Mouse (Mus musculus) liver, embryonic 11.5 days (tissue): ENCODE data around the gene Gng5. TPM values are rescaled to one million over a fixed set of nuclear protein-coding genes. Genes with fewer than 3 reads are reported as not detected.

Source experiments
- ATAC-seq: fragments of 200-750 bp; cut with Nextera tagmentation; replicated peaks from 2 replicates; pipeline ENCODE4 v1.8.0; 2017; ENCODE audit warnings: moderate number of reproducible peaks, mild to moderate bottlenecking, moderate TSS enrichment, moderate library complexity; ENCODE audit not compliant: low FRiP score
- DNase-seq: peaks from one replicate; pipeline ENCODE4 v3.0.0-alpha.2; 2017; ENCODE audit warnings: low spot score
- H3K27ac ChIP-seq: fragments of 300-500 bp; sonication (generic); 2 replicates; pipeline ENCODE4 v1.5.1; 2014; ENCODE audit warnings: mild to moderate bottlenecking, low read depth, low read length, control low read depth
- H3K27me3 ChIP-seq: fragments of 300-500 bp; sonication (generic); replicated peaks from 2 replicates; pipeline ENCODE4 v1.6.1; 2014; ENCODE audit warnings: low read length, mixed read lengths; ENCODE audit not compliant: control insufficient read depth, insufficient read depth
- H3K36me3 ChIP-seq: fragments of 300-500 bp; sonication (generic); 2 replicates; pipeline ENCODE4 v1.6.1; 2014; ENCODE audit warnings: mild to moderate bottlenecking, low read length, moderate library complexity, mixed read lengths; ENCODE audit not compliant: control insufficient read depth, insufficient read depth
- H3K4me1 ChIP-seq: fragments of 300-500 bp; sonication (generic); replicated peaks from 2 replicates; pipeline ENCODE4 v1.6.1; 2014; ENCODE audit warnings: low read length, mixed read lengths; ENCODE audit not compliant: control insufficient read depth, insufficient read depth
- H3K4me2 ChIP-seq: fragments of 300-500 bp; sonication (generic); 2 replicates; pipeline ENCODE4 v1.6.1; 2014; ENCODE audit warnings: mild to moderate bottlenecking, control low read depth, moderate library complexity
- H3K4me3 ChIP-seq: fragments of 300-500 bp; sonication (generic); 2 replicates; pipeline ENCODE4 v1.5.1; 2014; ENCODE audit warnings: low read depth, low read length, control low read depth
- H3K9ac ChIP-seq: fragments of 300-500 bp; sonication (generic); 2 replicates; pipeline ENCODE4 v1.6.1; 2014; ENCODE audit warnings: low read depth, low read length, control low read depth
- H3K9me3 ChIP-seq: fragments of 300-500 bp; sonication (generic); 2 replicates; pipeline ENCODE4 v1.6.1; 2016; ENCODE audit warnings: low read length, inconsistent platforms, mixed read lengths; ENCODE audit not compliant: control insufficient read depth
- WGBS: fragments of 180-500 bp; shearing (Covaris S2); extraction: QIAGEN DNeasy Blood & Tissue Kit; methylation state at CpG from one replicate; pipeline ENCODE4 v1.1.7; 2014; 5-methylcytosine and 5-hydroxymethylcytosine counted together
- polyA plus RNA-seq: library from polyadenylated mRNA; unstranded; fragments of >200 nt; fragmentation: Nextera tagmentation; extraction: Ambion mirVana; gene quantifications from 2 replicates; pipeline ENCODE4 v1.2.1, GENCODE M21; 2014

Gene Gng5
- polyA plus RNA-seq, 1 experiment from 2014 or later = 987 TPM

DNA sequence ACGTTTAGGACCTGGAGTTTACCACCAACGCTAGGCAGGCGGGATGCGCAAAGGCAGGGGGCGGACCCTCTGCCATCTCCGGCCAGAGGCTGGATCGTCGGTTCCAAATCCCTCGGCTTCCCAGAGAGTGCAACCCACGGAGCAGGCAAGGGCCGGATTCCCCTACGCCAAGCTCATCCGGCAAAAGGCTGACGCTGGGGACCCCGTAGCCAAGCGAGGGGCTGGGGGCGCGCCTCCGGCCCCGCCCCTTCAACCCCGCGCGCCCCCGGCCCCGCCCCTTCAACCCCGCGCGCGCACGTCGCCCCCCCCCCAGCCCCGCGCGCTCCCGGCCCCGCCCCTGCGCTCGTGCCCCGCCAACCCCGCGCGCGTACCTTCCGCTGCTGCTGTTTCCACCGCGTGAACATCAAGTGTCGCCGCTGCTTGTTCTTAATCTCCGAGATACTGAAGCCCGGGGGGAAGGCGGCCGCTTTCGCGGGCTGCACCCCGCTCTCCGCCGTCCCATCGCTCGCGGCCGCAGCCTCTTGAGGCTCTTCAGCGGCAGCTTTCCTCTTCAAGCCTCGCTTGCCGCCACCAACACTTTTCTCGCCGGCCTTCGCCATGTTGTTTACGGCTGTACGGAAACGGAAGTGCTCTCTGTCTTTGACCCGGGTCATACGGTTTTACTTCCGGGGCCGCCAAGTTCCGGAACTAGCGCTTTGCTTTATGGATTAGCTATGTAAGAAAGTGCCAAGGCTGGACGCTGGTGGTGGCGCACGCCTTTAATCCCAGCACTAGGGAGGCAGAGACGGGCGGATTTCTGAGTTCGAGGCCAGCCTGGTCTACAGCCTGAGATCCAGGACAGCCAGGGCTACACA lies 21.4 kb downstream of the Gng5 start, which contains the start of gene Rpf1:
Gene Rpf1 (minus strand): TSS at position 632 of the 854 bp plus-strand sequence.
- H3K9ac ChIP-seq = peak within 1 kb of the TSS; percentile 97
- peaks cover 7% of the 10 kb centered on the region for H3K36me3 ChIP-seq
- no peaks in the 10 kb centered on the region for H3K4me1 ChIP-seq
- WGBS = under 1% methylated on average over 66 of the region's 82 CpGs
- ATAC-seq = peak; percentile 94
- no peaks in the 10 kb centered on the region for H3K27me3 ChIP-seq
- H3K27ac ChIP-seq = peak within 1 kb of the TSS; percentile 98
- peak; percentile 88 for DNase-seq
- peak within 1 kb of the TSS; percentile 81 for H3K4me2 ChIP-seq
- no peaks in the 10 kb centered on the region for H3K9me3 ChIP-seq
- H3K4me3 ChIP-seq = peak within 1 kb of the TSS; percentile 92

DNA sequence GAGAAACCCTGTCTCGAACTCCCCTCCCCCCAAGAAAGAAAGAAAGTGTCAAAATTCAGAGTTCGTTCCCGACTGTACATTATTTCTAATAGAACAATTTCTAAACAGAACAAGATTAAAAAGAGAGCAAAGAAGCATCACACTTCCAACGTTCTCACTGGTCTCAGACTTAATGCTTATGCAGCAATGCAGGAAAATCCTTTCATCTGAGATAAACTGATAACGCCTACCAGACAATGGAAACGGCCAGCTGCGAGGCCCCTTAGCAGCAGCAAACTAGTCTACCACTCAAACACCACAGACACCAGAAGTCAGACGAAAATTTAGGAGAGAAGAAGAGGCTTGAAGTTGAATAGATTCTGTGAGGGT lies 22.0 kb downstream of the Gng5 start:
- H3K9me3 ChIP-seq = no peaks in the 10 kb centered on the region
- ATAC-seq (peak; percentile 18), DNase-seq (no peak)
- peak overlapping the region; percentile 81 for H3K4me2 ChIP-seq
- peaks cover 7% of the 10 kb centered on the region for H3K36me3 ChIP-seq
- H3K9ac ChIP-seq = peak overlapping the region; percentile 97
- peak overlapping the region; percentile 92 for H3K4me3 ChIP-seq
- H3K27ac ChIP-seq = peak overlapping the region; percentile 98
- H3K27me3 ChIP-seq = no peaks in the 10 kb centered on the region
- H3K4me1 ChIP-seq = no peaks in the 10 kb centered on the region
- WGBS = 8% methylated on average over 8 of the region's 8 CpGs

DNA sequence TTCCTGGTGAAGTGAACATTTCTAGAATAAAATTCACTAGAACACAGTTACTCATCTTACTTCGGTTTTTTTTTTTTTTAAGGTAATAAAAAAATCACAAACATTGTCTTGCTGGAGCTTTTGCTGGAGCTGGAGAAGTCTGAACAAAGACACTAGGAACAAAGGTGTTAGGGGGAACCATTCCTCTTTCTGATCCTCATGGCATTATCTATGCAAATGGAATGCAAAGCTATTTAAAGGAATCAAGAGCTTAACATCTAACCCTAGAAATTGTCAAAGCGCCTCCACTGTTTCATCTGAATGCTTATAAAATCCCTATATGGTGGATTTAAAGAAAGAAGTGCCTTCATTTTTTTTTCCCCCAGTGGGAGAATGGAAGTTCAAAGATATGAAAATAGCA lies 28.7 kb downstream of the Gng5 start:
- H3K4me1 ChIP-seq = no peaks in the 10 kb centered on the region
- H3K27ac ChIP-seq = no peak overlapping the region
- DNase-seq (no peak), ATAC-seq (no peak)
- no peak overlapping the region for H3K4me3 ChIP-seq
- H3K4me2 ChIP-seq = no peak overlapping the region
- H3K36me3 ChIP-seq = no peaks in the 10 kb centered on the region
- H3K27me3 ChIP-seq = no peaks in the 10 kb centered on the region
- H3K9me3 ChIP-seq = no peaks in the 10 kb centered on the region
- WGBS = 54% methylated on average over 2 of the region's 2 CpGs
- no peak overlapping the region for H3K9ac ChIP-seq

DNA sequence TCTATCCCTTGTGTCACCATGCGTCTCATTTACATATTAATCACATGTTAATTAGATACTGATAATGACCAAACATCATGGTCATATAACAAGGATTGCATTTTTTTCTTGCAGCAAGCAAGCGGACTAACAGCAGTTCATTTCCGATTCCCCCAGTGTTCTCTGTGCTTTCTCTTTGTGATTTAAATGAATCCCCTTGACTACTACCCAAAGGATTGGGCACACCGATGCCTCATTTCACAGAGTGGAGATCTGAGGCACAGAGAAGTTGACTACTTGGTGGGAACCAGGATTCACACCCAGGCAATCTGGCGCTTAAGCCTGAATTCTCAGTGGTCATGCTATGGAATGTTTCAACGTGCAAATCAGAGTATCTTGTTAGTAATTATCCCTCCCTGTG lies 35.4 kb downstream of the Gng5 start:
- ATAC-seq = no peak
- Histone ChIP-seq H3K9me3 (no peaks in the 10 kb centered on the region), H3K4me2 (no peak overlapping the region), H3K27ac (no peak overlapping the region), H3K9ac (no peak overlapping the region), H3K4me3 (no peak overlapping the region), H3K36me3 (no peaks in the 10 kb centered on the region), H3K4me1 (no peaks in the 10 kb centered on the region), H3K27me3 (no peaks in the 10 kb centered on the region)
- WGBS = 66% methylated on average over 6 of the region's 6 CpGs
- DNase-seq = no peak

DNA sequence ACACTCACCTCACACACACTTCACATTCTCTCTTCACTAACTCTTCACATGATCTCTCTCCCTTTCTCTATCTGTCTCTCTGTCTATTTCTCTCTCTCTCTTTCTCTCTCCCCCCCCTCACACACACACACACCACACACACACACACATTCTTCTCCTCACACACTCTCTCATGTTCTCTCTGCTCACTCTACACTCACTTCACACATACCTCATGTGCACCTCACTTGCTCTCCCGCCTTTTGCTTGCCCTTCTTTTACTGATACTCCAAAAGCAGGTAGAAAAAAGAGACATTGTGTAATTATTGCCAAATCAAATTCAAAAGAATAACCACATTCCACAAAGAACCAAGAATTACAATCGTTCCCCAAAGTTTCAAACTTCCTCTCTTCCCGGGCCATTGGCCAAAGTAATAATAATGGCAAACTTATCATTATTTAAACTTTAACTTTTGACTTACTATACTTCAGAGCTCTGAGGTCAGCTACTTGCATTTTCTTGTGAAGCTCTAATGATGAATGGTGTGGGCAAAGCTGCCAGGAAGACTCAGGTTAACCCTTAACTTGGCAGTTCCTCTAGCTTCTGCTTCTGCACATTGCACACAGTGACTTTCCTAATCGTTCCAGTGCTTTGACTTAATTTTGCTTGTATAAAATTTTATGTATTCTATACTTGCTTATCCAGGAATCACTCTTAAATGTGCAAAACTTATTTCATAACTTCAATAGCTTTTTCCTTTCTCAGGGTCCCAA lies 41.1 kb downstream of the Gng5 start:
- no peak for ATAC-seq
- Histone ChIP-seq H3K27me3 (no peaks in the 10 kb centered on the region), H3K27ac (no peak overlapping the region), H3K4me2 (no peak overlapping the region), H3K4me1 (no peaks in the 10 kb centered on the region), H3K4me3 (no peak overlapping the region), H3K9ac (no peak overlapping the region), H3K9me3 (no peaks in the 10 kb centered on the region), H3K36me3 (no peaks in the 10 kb centered on the region)
- no peak for DNase-seq
- 69% methylated on average over 4 of the region's 4 CpGs for WGBS

DNA sequence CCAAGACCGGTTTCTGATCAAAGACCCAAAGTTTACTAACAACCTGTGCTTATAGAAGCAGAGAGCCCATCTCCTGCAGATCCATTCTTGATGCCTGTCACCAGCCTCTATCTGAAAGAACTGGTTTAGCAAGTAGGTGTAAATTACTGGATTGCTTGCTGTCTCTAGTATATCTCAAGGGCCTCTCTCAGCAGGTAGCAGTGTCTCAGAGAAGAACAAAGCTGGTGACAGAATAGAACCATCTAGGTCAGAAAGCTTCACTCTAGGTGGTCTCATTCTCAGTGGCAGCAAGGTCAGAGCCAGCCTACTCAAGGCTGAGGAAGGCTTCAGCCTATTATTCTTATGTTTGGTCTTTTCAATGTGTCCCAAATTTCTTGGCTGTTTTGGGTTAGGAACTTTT lies 44.0 kb downstream of the Gng5 start:
- Histone ChIP-seq H3K9me3 (no peaks in the 10 kb centered on the region), H3K4me2 (no peak overlapping the region), H3K36me3 (no peaks in the 10 kb centered on the region), H3K27ac (no peak overlapping the region), H3K9ac (no peak overlapping the region), H3K4me1 (no peaks in the 10 kb centered on the region), H3K27me3 (no peaks in the 10 kb centered on the region), H3K4me3 (no peak overlapping the region)
- WGBS = 27% methylated on average over 1 of the region's 1 CpGs
- DNase-seq = no peak
- no peak for ATAC-seq

DNA sequence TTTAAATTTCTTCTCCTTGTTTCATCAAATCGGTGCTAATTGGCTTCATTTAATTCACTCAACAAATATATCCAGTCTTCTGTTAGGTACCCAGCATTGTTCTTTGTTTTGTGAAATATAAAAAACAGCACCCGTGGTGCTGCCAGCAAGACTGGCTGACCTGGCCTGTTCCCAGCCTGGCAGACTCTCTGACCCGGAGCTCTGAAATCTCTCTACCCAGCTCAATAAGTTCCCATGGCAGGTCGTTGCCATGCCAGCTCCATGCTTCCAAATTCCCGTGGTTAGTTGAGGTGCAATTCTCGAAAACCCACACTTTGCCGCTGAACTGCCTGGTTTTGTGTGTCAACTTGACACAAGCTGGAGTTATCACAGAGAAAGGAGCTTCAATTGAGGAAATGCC lies 55.2 kb downstream of the Gng5 start:
- Histone ChIP-seq H3K36me3 (no peaks in the 10 kb centered on the region), H3K27me3 (no peaks in the 10 kb centered on the region), H3K4me1 (no peaks in the 10 kb centered on the region), H3K4me3 (no peak overlapping the region), H3K27ac (no peak overlapping the region), H3K9me3 (no peaks in the 10 kb centered on the region), H3K4me2 (no peak overlapping the region), H3K9ac (no peak overlapping the region)
- no peak for ATAC-seq
- 86% methylated on average over 7 of the region's 7 CpGs for WGBS
- DNase-seq = no peak
